Mouse (Mus musculus) CD4-positive, CD25-positive, alpha-beta regulatory T cell, adult 2 months (primary cell): ENCODE measurements around the gene Gm11937.
A peak's percentile ranks its signal among the peaks of the same experiment; 100 is the strongest.

Experiments
- DNase-seq: peaks from one replicate; pipeline ENCODE4 v3.0.0-alpha.2; 2012; ENCODE audit warnings: low read depth, low spot score

Gene Gm11937

GRCm38 (mm10) chr11:99581564-99581963, 28.4 kb downstream of the Gm11937 start:
- DNase-seq = no peak

DNA sequence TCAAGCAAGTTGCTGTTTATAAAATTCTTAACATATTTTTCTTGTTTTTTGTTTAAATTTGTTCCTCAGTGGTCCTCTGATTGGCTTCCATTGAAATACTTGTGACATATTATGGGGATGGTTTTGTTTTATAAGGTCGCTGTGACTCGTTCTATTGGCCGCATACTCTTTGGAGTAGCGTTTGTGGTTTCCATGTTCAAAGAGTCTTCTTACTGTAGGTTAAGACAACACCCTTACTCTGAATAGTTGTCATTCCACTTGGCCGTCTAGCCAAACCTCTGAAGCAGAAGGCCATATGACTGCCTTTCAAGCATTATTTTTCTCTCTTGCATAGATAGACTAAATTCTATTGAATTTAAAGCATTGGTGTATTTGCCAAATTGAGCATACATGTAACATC, 28.9 kb downstream of the Gm11937 start:
- no peak for DNase-seq

DNA sequence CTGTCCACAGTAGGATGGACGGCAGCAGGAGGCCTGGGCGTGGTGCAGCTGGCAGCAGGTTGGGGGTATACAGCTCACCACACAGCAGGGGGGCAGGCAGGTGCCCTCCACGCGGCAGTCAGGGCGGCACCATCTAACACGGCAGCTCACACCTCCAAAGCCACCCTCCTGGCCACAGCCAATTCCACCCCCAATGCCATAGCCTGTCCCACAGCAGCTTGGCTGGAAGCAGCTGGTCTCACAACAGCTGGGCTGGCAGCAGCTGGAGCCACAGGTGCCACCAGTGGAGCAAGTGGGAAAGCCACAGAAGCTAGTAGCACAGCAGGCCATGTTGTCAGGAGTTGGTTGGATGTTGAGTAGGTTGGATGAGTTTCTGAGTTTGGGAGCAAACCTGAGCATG, 29.4 kb downstream of the Gm11937 start, which contains the start of gene Krtap1-5:
TSS of gene Krtap1-5 (minus strand) at position 381 of the 400 bp plus-strand sequence.
- DNase-seq = no peak

DNA sequence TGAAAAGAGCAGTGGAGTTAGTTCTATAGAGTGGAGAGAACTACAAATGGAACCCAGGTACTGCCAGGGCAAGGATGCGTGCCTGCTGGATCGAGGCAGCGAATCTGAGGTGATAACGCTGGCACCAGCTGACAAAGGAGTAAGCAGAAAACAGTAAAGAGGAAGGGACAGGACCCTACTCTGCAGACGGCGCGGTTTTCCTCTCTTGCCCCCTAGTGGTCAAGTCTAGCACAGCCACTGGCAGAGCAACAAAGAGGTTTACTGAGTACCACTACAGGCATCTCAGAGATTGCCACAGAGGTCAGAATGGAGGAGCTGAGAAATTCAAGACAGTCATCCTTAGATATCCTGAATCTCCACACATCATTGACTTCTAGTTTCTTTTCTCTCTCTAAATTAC, 35.9 kb downstream of the Gm11937 start:
- DNase-seq = peak; percentile 62

DNA sequence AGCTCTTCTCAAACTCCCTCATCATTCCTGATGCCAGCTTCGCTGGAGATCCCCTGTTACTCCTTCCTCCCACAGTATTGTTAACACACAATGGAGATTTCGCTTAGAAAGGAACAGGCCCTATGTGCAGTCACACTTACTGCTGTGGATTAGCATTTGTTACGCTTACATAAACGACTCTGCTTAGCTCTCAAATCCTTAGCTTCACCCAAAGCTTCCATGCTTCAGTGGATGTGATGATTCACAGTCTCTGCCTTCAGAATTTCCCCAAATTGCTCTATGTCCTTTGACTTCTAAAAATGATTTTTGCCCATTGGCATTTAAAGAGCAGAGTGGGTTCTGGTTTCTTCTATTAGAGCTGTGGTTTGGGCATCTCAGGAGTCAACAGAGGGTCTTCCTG, 36.8 kb downstream of the Gm11937 start:
- DNase-seq = no peak

DNA sequence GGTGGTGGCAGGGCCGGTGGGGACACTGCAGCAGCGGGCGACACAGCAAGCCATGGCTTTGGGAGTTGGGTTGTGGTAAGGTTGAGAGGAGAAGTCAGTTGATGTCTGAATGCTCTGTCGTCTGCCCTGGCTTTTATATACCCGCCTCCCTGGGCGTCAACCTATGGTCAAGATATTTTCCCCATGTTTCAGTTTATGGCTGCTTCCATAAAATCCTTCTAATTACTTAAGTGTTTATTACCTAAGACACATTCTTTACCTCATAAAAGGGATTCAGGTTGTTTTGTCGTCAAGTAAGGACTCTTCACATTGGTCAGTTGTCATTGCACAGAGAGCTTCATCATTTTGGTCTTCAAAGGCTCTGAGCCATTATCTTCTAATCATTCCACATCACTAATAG, 43.5 kb downstream of the Gm11937 start, which contains the start of gene Krtap3-1:
TSS of gene Krtap3-1 (minus strand) at position 101 of the 400 bp plus-strand sequence.
- no peak for DNase-seq

GRCm38 (mm10) chr11:99562580-99562979, 47.4 kb downstream of the Gm11937 start:
- DNase-seq = no peak
